Mouse (Mus musculus) ovary, postnatal 36 days (tissue): ENCODE data around the gene Dhx36.
A peak's percentile ranks its signal among the peaks of the same experiment; 100 is the strongest.

Source experiments
- DNase-seq: peaks from one replicate; pipeline ENCODE4 v3.0.0; 2022; ENCODE audit warnings: low spot score, mixed read lengths

The Dhx36 gene

GRCm38 (mm10) chr3:62506488-62507205, at the start of gene Dhx36:
Dhx36 (minus strand) TSS chr3:62507004.
- DNase-seq: peak; percentile 94

DNA sequence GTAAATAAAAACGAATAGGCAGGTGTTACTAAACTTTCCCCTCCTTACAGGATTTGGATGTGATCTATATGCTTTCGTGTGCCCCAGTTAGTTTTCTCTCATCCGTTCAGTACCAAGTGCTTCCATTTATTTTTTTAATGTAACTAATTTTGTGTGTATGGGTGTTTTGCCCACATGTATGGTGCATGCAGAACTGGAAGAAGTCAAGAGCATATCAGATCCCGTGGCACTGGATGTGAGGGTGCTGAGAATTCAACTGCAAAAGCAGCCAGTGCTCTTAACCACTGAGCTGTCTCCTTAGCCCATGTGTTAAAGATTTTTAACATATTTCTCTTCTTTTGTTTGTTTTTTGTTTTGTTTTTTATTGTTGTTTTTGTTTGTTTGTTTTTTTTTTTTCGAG, 20.8 kb upstream of the Dhx36 start:
- no peak for DNase-seq

DNA sequence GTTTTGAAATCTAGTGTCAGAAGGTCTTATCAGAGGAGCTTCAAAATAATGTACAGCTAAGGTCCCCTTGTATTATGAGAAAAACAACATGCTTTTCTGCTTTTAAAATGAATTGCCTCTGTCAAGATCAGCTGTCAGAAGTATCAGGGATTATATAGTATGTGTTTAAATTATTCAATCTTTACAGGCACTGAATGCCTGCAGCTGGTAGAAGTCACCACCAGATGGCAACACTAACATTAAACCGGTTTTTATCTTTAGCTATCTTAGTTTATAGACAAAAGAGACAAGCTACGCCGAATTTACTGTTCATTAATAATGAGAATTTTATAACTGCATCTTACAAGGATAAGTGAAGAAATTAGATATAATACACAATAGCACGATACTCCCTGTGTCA, 20.4 kb upstream of the Dhx36 start:
- DNase-seq: no peak

DNA sequence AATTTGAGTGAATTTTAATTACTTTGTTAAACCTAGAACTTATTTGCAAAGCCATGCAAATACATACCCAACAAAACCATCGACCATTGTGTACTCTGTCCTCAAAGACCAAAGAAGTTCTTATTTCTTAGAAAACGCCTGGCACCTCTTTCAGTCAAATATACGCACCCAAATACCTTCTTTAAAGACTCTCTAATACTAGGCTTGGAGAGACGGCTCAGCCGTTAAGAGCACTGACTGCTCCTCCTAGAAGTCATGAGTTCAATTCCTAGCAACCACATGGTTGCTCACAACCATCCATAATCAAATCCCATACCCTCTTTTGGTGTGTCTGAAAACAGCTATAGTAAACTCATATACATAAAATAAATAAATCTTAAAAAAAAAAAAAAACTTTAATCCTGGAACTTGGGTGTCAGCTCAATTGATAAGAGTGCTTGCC, 423 bp upstream of the Dhx36 start:
- no peak for DNase-seq

- DNase-seq: no peak
These were observed 1.5 kb downstream of the Dhx36 start for GRCm38 (mm10) chr3:62505166-62505900.

DNA sequence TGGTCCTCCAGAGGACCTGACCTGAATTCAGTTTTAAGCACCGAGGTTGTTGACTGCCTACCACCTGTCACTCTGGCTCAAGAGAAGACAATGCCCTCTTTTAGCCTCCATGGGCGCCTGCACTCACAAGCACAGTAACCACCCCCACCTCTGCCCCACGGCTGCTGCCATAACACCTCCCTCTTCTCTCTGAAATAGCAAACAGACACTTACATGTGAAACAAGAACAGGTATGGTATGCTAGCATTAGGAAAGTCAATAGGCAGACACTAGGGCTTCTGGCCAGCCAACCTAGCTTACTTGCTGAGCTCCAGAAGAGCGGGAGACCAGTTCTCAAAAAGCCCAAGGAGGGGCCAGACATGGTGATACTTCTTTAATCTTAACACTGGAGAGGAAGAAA, 7.5 kb downstream of the Dhx36 start:
- DNase-seq: no peak

- no peak for DNase-seq
These were observed 14.2 kb downstream of the Dhx36 start for GRCm38 (mm10) chr3:62492568-62492967.

GRCm38 (mm10) chr3:62484340-62484739, 22.5 kb downstream of the Dhx36 start:
- DNase-seq: no peak

GRCm38 (mm10) chr3:62470179-62470578, 36.6 kb downstream of the Dhx36 start:
- no peak for DNase-seq

GRCm38 (mm10) chr3:62464276-62464675, 42.5 kb downstream of the Dhx36 start:
- no peak for DNase-seq

DNA sequence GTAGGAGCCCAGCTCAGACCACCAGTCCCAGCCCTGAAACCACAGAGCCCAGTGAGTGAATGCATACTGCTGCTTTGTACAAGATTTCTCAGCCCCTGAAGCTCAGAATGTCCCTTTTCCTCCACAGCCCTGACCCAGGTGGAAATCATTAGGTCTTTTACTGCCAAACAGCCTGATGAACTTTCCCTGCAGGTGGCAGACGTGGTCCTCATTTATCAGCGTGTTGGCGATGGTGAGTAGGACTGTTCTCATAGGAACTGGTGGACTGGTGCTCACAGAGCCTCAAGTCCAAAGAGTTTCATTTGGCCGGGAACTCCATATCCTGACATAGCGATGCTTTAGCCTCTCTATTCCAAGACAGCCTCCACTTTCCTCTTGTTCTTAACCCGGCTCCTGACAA, 47.3 kb downstream of the Dhx36 start:
- no peak for DNase-seq

DNA sequence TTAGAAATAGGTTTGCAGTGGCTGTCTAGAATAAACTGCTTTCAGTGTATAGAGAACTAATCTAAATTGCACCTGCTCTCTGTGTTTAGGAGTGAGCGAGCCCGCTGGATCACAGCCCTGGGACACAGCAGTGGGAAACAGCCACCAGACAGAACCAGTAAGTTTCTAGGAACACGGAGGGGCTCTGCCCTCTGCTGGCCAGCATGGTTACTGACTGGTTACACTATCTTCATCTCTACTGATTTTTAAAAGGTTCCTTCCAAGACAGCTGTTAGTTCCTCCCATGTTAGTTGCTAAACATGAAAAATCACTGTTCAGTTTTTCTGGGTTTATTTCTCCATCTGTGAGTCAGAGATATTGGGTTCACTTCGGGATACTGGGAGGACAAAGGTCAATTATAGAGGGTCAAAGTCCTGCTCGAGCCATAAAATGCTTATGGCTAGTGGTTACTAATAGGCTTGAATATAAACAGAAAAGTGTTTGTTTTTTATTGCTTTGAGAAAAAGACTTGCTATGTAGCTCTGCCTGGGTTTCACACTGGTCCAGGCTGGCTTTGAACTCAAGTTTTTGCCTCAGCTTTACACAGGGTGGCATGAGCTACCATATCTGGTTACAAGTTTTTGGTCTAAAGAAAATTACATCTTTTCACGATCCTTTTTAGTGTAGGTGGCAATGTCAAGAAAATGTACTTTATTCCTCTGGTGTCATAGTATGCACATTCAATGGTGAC, 48.4 kb downstream of the Dhx36 start:
- DNase-seq: peak; percentile 53

DNA sequence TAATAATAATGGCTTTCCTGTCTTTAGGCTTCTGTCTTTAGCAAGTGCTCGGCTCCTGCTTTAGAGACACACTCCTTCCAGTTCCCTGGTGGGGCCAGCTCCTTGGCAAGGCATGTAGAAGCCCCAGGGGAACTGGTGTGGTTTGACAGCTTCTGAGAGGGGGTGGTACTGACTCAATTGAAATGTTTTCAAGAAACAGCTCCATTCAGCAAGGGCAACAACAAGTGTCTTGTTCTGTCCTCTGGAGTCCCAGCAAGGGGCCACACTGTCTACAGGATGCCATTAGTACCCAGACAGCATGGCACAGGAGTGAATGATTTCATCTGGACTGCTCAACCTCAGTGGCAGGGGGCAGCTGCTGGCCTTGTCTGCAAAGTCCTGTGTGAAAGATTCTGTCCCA, 51.0 kb downstream of the Dhx36 start:
- no peak for DNase-seq

DNA sequence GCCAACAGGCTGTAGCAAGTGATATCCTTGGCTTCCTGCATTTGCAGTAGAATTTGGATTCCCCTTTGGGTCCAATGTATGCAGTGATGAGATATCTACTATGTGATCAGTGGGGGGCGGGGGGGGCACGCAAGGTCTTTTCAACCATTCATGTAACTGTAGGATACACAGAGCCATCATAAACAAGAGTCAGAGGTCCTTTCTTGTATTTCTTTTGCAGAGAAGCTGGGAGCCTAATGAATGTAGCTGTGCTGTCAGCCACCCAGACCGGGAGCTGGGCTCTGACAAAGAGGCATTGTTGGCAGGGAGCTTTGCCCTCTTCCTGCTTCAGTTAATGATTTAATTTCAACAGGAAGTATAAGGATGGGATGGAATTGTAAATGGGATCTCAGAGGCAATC, 52.7 kb downstream of the Dhx36 start:
- DNase-seq: no peak

- no peak for DNase-seq
These were observed 53.8 kb downstream of the Dhx36 start for GRCm38 (mm10) chr3:62452961-62453360.

DNA sequence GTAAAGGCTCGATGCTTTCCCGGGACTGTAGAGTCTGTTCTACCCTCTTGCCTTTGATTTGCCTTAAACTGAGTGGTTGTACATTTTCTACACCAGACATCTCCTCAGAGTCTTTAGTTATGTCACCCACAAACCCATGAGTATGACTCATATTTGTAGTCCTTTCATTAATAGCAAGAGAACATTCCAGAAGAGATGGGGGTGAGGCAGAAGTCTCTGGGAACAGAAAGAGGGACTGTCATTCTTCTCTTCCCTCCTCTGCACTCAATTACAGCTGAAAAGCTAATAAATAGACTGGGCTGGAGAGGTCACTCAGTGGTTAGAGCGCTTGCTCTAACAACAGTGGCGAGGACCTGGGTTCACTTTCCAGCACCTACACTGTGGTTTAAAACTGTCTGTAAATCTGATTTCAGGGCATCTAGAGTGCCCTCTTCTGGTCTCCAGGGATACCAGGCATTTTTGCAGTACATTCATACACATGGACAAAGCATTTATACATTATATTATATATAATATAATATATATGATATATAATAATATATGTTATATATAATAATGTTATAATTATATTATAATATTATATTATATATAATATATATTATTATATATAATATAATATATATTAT, 56.8 kb downstream of the Dhx36 start:
- no peak for DNase-seq

DNA sequence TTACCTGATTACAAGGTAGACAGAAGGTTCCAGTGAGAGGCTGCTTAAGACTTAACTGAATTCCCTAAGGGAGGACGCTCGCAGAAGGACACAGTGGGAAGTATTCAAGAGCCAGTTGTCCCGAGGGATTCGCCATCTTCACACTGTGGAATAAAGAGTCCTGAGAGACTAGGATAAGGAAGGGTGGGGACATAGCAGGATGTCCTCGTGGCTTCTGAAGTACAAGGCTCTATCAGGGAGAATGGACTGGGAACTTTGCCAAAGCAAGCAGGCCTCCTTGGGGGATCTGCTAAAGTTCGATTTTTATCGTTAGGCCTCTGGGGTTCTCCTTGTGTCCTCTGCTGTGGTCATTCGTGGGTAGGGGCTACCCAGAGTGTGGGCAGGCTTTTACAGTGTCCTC, 59.7 kb downstream of the Dhx36 start:
- no peak for DNase-seq

DNA sequence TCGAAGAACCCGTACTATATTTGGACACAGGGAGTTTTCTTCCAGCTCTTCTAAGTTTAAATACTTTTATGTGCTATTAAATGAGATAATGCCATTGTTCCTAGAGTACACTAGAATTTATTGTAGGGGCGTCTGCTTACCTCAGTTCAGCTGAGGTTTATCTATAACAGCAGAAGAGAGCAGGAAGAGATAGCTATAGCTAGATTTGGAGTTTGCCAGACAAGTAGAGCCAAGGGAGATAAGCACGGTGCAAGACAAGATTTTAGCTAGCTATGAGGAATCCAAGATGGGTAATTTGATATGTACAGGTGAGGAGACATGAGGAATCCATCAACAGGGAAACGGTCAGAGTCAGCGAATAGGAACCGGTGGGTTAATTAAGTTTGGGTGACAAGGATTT, 60.5 kb downstream of the Dhx36 start:
- DNase-seq: no peak

DNA sequence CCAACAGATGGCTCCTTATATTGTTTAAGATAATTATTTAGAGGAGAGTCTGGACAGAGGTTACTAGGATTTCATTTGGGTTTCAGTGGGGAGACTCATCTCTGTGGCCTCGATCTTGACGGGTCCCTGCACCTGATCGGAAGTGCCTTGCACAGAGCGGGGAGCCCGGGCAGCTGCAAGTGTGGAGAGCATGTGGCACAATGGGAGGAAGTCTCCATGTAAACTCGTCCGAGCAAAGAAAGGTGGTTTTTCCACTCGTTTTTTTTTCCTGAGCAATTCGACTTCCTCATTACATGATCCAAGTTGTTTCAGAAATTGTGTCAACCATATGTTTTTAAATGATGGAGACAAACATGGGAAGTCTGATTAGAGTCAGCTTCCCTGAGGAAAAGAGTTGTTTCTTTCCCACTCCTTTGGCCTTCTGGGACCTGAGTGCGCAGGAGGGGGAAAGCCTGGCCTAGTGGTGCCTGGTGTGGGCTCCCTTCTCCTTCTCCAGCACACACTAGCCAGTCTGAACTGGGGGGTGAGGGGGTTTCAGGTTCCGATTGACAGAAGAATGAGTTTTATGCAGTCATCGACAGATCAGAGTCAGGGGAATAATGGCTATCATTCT, 63.1 kb downstream of the Dhx36 start:
- no peak for DNase-seq

GRCm38 (mm10) chr3:62440431-62440969, 66.3 kb downstream of the Dhx36 start:
- no peak for DNase-seq

- DNase-seq: no peak
These were observed 70.9 kb downstream of the Dhx36 start for GRCm38 (mm10) chr3:62435923-62436322.

DNA sequence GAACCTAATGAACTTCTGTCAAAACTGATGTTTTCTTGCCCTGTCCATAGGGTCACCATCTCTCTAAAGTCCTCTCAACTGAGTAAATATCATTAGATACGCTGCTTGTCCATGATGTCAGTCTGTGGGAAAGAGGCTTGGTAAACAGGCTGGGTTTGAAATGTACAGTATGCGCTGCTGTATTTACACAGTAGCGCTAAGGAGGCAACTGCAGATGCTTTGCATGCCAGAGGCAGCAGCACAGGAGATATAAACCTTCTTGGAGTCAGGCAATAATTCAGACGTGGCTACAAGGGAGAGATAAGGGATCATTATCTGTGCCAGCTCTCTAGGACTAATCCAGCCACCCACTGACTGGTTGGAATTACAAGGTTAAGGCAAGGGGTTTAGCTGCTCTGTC, 73.1 kb downstream of the Dhx36 start:
- no peak for DNase-seq
